Mouse (Mus musculus): ENCODE measurements around the gene Shcbp1l. TPM values are rescaled to one million over a fixed set of nuclear protein-coding genes. Genes with fewer than 3 reads are reported as not detected.
"Not testable (repeated sequence)": the region's sequence is repeated elsewhere in the genome, so short reads cannot be mapped to it uniquely, and the experiment has no call there.

Gene Shcbp1l
- polyA plus RNA-seq, 1 experiment from 2014 or later: 0.25 TPM

DNA sequence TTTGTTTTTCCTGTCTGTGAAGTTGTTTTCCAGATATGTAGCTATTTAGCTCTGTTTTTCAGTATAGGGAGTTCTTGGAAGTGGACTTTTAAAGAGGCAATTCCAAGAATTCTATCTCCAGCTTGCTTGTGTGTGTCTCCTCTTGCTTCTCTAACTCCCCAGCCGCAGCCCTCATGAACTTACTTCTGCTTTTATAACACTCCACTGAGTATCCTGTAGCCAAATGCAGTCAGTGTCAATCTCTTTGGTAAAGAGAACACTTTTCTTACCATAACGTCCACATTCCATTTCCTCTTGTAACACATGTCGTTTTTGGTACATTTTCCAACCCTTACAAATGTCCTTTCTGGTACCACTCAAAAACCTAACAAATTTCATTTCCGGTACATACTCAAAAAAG lies 14.0 kb upstream of the Shcbp1l start:
- not testable (repeated sequence) for H3K36me3 ChIP-seq; H3K4me2 ChIP-seq; H3K4me3 ChIP-seq; H3K27ac ChIP-seq; H3K27me3 ChIP-seq; ATAC-seq (ENCODE audit: low FRiP score); H3K9me3 ChIP-seq; H3K9ac ChIP-seq; H3K4me1 ChIP-seq (replicated peaks)
- WGBS: 88% methylated on average over 2 of the region's 4 CpGs

- WGBS: 93% methylated on average over 6 of the region's 6 CpGs
- no peaks in the 10 kb centered on the region for H3K9me3 ChIP-seq
- ATAC-seq (ENCODE audit: low FRiP score): no peak
Measured at GRCm38 (mm10) chr1:153411723-153412122, 13.2 kb upstream of the Shcbp1l start.

DNA sequence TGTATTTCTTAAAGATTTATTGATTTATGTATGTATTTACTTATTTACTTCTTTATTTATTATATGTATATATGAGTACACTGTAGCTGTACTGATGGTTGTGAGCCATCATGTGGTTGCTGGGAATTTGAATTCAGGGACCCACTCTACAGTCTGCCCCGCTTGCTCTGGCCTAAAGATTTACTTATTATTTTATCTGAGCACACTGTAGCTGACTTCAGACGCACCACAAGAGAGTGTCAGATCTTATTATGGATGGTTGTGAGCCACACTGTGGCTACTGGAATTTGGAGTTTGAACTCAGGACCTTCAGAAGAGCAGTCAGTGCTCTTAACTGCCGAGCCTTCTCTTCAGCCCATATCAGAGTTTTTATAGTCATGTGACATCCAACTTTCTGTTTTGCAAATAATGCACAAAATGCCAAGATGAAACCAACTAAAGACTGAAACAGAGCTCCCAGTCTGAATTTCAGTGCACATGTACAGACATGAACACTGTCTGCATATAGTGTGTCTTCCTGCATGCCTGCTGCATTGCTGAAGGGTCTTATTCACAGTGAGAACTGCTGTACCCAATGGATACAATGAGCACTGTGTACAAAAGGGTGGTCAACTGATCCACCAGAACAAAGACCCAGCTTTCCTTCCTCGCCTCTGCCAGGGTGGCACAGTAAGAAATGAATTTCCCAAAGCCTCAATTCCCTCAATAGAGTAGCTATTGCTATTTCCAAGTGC lies 12.1 kb upstream of the Shcbp1l start:
- ATAC-seq (ENCODE audit: low FRiP score); H3K4me2 ChIP-seq; H3K9ac ChIP-seq; H3K27me3 ChIP-seq; H3K4me1 ChIP-seq (replicated peaks); H3K9me3 ChIP-seq; H3K36me3 ChIP-seq; H3K27ac ChIP-seq; H3K4me3 ChIP-seq: not testable (repeated sequence)
- WGBS: 73% methylated on average over 3 of the region's 4 CpGs

More at GRCm38 (mm10) chr1:153411723-153412122, 13.2 kb upstream of the Shcbp1l start:
- Histone ChIP-seq H3K4me1 (replicated peaks) (no peaks in the 10 kb centered on the region), H3K4me2 (no peak overlapping the region), H3K9ac (no peak overlapping the region), H3K27me3 (no peaks in the 10 kb centered on the region), H3K36me3 (no peaks in the 10 kb centered on the region), H3K27ac (no peak overlapping the region), H3K4me3 (no peak overlapping the region)

- not testable (repeated sequence) for H3K27ac ChIP-seq; H3K4me3 ChIP-seq; H3K4me1 ChIP-seq (replicated peaks); H3K4me2 ChIP-seq; H3K36me3 ChIP-seq; ATAC-seq (ENCODE audit: low FRiP score); H3K9ac ChIP-seq; H3K9me3 ChIP-seq; H3K27me3 ChIP-seq
- WGBS: 79% methylated on average over 13 of the region's 13 CpGs
Measured at GRCm38 (mm10) chr1:153413397-153414020, 11.5 kb upstream of the Shcbp1l start.

GRCm38 (mm10) chr1:153414114-153414723 lies 10.7 kb upstream of the Shcbp1l start:
- WGBS: 89% methylated on average over 24 of the region's 24 CpGs
- H3K4me1 ChIP-seq (replicated peaks); ATAC-seq (ENCODE audit: low FRiP score); H3K27me3 ChIP-seq; H3K4me2 ChIP-seq; H3K9me3 ChIP-seq; H3K36me3 ChIP-seq; H3K9ac ChIP-seq; H3K27ac ChIP-seq; H3K4me3 ChIP-seq: not testable (repeated sequence)

DNA sequence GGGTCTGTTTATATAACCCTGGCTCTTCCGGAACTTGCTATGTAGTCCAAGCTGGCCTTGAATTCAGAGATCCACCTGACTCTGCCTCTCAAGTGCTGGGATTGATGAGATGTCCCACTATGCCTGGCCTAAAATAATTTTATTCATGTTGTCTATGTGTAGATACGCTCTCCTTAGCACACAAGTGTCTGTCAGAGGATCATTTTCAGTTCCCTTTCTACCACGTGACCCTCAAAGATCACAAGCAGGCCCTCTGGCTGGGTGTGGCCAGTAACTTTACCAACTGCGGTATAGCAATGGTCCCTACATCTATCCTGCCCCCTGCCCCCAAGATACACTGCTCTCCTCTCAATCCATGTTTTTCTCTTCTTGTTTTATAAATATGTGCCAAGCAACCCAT lies 10.0 kb upstream of the Shcbp1l start:
- WGBS: 91% methylated on average over 4 of the region's 4 CpGs
- Histone ChIP-seq H3K36me3 (no peaks in the 10 kb centered on the region), H3K27me3 (no peaks in the 10 kb centered on the region), H3K9ac (no peak overlapping the region), H3K4me2 (no peak overlapping the region), H3K4me1 (replicated peaks) (no peaks in the 10 kb centered on the region), H3K9me3 (no peaks in the 10 kb centered on the region), H3K27ac (no peak overlapping the region), H3K4me3 (no peak overlapping the region)
- no peak for ATAC-seq (ENCODE audit: low FRiP score)

DNA sequence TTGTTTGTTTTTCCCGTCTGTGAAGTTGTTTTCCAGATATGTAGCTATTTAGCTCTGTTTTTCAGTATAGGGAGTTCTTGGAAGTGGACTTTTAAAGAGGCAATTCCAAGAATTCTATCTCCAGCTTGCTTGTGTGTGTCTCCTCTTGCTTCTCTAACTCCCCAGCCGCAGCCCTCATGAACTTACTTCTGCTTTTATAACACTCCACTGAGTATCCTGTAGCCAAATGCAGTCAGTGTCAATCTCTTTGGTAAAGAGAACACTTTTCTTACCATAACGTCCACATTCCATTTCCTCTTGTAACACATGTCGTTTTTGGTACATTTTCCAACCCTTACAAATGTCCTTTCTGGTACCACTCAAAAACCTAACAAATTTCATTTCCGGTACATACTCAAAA lies 9.2 kb upstream of the Shcbp1l start:
- H3K9ac ChIP-seq; H3K36me3 ChIP-seq; H3K27me3 ChIP-seq; H3K4me2 ChIP-seq; H3K4me1 ChIP-seq (replicated peaks); H3K27ac ChIP-seq; H3K4me3 ChIP-seq; H3K9me3 ChIP-seq; ATAC-seq (ENCODE audit: low FRiP score): not testable (repeated sequence)
- 84% methylated on average over 2 of the region's 5 CpGs for WGBS

- H3K27me3 ChIP-seq: not testable (repeated sequence)
Measured at GRCm38 (mm10) chr1:153416271-153416832, 8.6 kb upstream of the Shcbp1l start.

GRCm38 (mm10) chr1:153417805-153418204 lies 7.2 kb upstream of the Shcbp1l start:
- H3K4me3 ChIP-seq; ATAC-seq (ENCODE audit: low FRiP score); H3K4me2 ChIP-seq; H3K9me3 ChIP-seq; H3K9ac ChIP-seq; H3K36me3 ChIP-seq; H3K27ac ChIP-seq; H3K4me1 ChIP-seq (replicated peaks); H3K27me3 ChIP-seq: not testable (repeated sequence)
- 63% methylated on average over 4 of the region's 4 CpGs for WGBS

More at GRCm38 (mm10) chr1:153416271-153416832, 8.6 kb upstream of the Shcbp1l start:
- WGBS: 91% methylated on average over 3 of the region's 3 CpGs
- not testable (repeated sequence) for H3K9me3 ChIP-seq; H3K27ac ChIP-seq; H3K4me1 ChIP-seq (replicated peaks); ATAC-seq (ENCODE audit: low FRiP score); H3K9ac ChIP-seq; H3K4me2 ChIP-seq; H3K4me3 ChIP-seq; H3K36me3 ChIP-seq

- H3K4me2 ChIP-seq: peak overlapping the region; percentile 92
- no peaks in the 10 kb centered on the region for H3K36me3 ChIP-seq
- H3K9ac ChIP-seq: peak overlapping the region; percentile 73; the same call in 1 of the 2 replicates
- 41% methylated on average over 12 of the region's 12 CpGs for WGBS
- H3K27ac ChIP-seq: no peak overlapping the region
- ATAC-seq (ENCODE audit: low FRiP score): peak; percentile 19
- H3K4me1 ChIP-seq (replicated peaks): peaks cover 15% of the 10 kb centered on the region
- H3K9me3 ChIP-seq: no peaks in the 10 kb centered on the region
- peak overlapping the region; percentile 51 for H3K4me3 ChIP-seq
- H3K27me3 ChIP-seq: peaks cover 16% of the 10 kb centered on the region
Measured at GRCm38 (mm10) chr1:153424271-153424670, 691 bp upstream of the Shcbp1l start.

DNA sequence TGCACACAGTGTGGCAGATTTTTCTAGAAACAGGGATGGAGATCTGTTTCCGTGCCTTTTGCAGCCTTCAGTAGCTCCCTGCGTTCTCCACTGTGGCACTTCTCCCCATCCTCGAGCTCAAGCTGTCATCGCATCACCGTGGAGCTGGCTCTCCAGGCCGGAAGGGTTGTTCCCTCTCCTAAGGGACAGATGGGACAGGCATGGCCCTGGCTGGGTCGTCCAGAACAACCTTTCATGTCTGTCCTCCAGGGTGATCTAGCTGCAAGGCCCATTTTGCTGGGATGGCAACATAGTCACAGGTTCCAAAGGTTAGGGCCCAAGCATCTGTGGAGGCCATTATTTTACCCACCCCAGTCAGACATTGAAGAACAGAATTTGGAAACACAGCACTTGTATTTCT lies 6.2 kb downstream of the Shcbp1l start:
- ATAC-seq (ENCODE audit: low FRiP score): no peak
- no peak overlapping the region for H3K4me3 ChIP-seq
- H3K4me1 ChIP-seq (replicated peaks): no peaks in the 10 kb centered on the region
- no peak overlapping the region for H3K4me2 ChIP-seq
- H3K36me3 ChIP-seq: no peaks in the 10 kb centered on the region
- no peak overlapping the region for H3K27ac ChIP-seq
- H3K9ac ChIP-seq: no peak overlapping the region
- peaks cover under 1% of the 10 kb centered on the region; the same call in 1 of the 2 replicates for H3K27me3 ChIP-seq
- no peaks in the 10 kb centered on the region for H3K9me3 ChIP-seq
- 73% methylated on average over 7 of the region's 7 CpGs for WGBS

DNA sequence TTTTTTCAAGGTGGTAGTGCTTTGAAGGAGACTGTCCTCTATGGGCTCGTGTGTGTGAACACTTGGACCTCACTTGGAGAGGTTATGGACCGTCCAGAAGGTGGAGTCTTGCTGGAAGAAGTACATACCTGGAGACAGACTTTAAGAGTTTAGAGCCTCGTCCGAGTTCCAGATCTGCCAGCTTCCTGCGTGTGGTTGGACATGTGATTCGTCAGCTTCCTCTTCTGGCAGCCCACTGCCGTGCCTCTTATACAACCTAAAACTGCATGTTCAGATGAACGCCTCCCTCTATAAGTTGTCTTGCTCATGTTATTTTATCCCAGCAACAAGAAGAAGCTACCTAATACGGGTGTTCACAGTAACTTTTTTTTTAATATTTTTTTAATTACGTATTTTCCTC lies 6.7 kb downstream of the Shcbp1l start:
- Histone ChIP-seq H3K9me3 (no peaks in the 10 kb centered on the region), H3K4me2 (no peak overlapping the region), H3K9ac (no peak overlapping the region), H3K36me3 (no peaks in the 10 kb centered on the region), H3K27me3 (no peaks in the 10 kb centered on the region), H3K4me3 (no peak overlapping the region), H3K4me1 (replicated peaks) (no peaks in the 10 kb centered on the region), H3K27ac (no peak overlapping the region)
- 89% methylated on average over 10 of the region's 10 CpGs for WGBS
- ATAC-seq (ENCODE audit: low FRiP score): no peak
